Mouse (Mus musculus): ENCODE measurements around the gene Fstl5. TPM values are rescaled to one million over a fixed set of nuclear protein-coding genes. Genes with fewer than 3 reads are reported as not detected.

Fstl5 gene
- polyA plus RNA-seq, 1 experiment from 2014 or later = 7.3 TPM

Other genes with a start within 250 kb of the Fstl5 start
- 42.1 and 43.8 TPM in 2 replicates for gene Golim4, start 117.3 kb upstream of the Fstl5 start, polyA plus RNA-seq (2014; fragmentation: Nextera tagmentation; extraction: Ambion mirVana)

Measured in intestine, embryonic 14.5 days (tissue).